Mouse (Mus musculus) brain, embryonic 18.5 days (tissue): ENCODE data around the gene Asb5.
"Not testable (repeated sequence)": the region's sequence is repeated elsewhere in the genome, so short reads cannot be mapped to it uniquely, and the experiment has no call there.

ENCODE experiments used
- DNase-seq: peaks from one replicate; pipeline ENCODE4 v3.0.0-alpha.2; 2012; ENCODE audit warnings: low read depth, low spot score

Gene Asb5

GRCm38 (mm10) chr8:54529382-54530296 lies at the start of gene Asb5, which contains the start of gene Spcs3:
Gene Asb5 (plus strand): TSS chr8:54529580.
Gene Spcs3 (minus strand): TSS chr8:54529998.
- peak; percentile 89 for DNase-seq

DNA sequence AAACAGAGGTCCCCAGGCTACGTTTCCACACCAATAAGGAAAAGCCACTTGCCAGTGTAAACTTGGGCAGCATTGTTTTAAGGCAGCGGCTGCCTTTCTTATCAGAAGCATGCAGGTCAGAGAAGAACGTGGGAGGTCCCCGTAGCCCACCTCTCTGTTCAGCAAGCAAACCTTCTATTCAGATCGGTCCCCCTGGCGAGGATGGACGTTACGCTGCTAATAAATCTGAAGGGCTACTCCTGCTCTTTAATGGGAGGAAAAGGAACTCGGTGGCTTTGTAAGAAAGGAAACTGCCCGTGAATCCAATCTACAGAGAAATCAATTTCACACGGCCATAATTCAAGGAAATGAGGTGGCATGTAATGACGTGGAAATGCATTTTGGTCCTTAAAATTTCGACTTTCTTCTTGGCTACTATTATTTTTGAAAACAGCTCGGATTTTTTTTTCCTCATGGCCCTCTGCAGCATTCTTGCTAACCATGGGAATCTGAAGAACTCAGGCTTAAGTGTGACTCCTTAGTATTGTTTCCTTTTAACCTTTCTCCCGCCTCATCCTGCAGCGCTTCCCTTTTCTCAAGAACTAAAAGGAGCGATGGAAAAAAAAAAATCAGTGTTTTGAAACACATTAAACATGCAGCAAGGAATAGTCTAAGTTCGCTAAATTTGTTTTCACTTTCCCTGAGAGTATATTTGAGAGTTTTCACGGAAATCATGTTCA lies 42.7 kb upstream of the Asb5 start:
- DNase-seq: no peak

- DNase-seq: no peak
Observed at GRCm38 (mm10) chr8:54488437-54488836, 40.9 kb upstream of the Asb5 start.

GRCm38 (mm10) chr8:54491057-54491690 lies 38.2 kb upstream of the Asb5 start:
- no peak for DNase-seq

DNA sequence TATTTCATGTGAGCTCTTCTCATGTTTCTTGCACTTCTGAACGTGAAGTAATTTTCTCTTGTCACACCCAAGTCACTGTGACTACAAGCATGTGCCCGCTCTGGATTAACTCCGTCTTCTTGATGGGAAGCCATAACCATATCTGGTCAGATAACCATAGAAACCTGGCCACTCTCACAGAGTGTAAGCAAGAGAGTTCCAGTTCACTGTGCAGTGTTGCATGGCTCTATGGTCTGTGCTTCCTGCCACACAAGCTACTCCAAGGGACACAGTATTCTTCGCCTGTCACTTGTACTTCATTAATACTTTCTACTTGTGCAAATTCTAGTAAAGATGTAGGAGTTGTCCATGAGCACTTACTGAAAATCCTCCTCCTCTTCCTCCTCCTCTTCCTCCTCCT lies 37.4 kb upstream of the Asb5 start:
- DNase-seq: no peak

DNA sequence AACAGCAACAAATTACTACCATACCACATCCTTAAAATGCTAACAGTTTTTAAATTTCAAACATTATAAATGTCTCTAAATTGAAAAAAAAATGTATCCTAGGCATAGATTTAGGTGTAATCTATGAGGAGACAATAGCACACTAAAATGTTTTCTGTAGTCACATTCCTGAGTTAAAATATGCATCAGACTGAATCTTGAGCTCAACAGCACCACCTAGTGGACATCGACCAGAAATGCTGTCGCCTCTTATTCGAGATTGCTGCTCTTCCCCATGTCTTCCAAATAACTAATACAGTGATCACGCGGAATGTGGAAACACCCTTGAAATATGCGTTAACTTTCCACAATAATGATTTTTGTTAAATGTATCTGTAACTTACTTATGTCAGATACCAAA lies 36.3 kb upstream of the Asb5 start:
- DNase-seq: no peak

DNA sequence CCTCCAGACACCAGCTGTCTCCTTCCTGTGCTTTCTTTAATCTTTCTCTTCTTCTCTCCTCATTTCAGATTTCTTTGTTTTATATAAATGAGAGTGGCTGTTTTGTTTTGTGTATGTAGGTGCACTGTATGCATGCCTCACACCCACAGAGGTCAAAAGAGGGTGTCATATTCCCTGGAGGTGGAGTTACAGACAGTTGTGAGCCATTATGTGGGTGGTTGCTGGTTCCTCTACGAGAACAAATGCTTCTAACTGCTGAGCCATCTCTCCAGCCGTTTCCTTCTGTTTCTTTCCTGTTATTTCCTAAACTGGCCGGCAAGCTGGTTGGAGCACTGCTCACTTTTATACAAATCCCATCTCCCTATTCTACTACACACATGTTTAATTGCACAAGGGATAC lies 35.5 kb upstream of the Asb5 start:
- DNase-seq: no peak

- no peak for DNase-seq
Observed at GRCm38 (mm10) chr8:54503104-54503503, 26.3 kb upstream of the Asb5 start.

- DNase-seq: no peak
Observed at GRCm38 (mm10) chr8:54505060-54505459, 24.3 kb upstream of the Asb5 start.

DNA sequence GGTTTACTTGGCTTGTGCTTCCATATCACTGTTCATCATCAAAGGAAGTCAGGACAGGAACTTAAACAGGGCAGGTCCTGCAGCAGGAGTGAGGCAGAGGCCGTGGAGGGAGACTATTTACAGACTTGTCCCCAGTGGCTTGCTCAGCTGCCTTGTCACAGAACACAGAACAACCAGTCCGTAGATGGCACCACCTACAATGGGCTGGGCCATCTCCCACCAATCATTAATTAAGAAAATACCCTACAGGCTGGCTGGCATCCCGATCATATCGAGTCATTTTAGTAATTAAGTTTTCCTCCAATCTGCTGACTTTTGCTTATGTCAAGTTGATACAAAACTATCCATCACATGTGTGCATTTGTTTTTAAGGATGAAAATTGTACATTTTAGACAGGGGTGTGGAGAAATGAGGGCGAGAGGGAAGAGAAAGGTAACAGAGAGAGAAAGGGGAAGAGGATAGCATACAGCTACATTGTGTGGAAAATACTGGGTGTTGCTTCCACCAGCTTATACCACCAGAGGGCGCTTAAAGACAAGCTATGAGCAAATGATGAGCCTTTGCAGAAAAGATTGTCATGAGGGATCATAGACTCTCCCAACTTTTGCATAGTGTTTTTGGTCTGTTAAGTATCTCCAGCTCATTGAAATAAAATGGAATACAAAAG lies 21.8 kb upstream of the Asb5 start:
- DNase-seq: peak; percentile 72

DNA sequence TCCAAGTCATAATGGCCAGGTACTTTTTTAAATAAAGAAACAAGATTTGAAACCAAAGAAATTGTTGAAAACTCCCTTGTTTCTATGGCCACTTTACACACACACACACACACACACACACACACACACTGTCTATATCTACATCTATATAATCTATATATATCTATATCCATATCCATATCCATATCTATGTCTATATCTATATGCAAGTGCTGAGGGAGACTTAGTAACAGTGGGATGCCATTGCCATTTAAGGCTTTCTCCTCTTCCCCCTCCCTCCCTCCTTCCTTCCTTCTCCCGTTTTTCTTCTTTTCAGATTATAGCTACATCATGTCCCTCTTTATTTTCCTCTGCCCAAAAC lies 21.3 kb upstream of the Asb5 start:
- no peak for DNase-seq

- no peak for DNase-seq
Observed at GRCm38 (mm10) chr8:54508814-54509213, 20.6 kb upstream of the Asb5 start.

DNA sequence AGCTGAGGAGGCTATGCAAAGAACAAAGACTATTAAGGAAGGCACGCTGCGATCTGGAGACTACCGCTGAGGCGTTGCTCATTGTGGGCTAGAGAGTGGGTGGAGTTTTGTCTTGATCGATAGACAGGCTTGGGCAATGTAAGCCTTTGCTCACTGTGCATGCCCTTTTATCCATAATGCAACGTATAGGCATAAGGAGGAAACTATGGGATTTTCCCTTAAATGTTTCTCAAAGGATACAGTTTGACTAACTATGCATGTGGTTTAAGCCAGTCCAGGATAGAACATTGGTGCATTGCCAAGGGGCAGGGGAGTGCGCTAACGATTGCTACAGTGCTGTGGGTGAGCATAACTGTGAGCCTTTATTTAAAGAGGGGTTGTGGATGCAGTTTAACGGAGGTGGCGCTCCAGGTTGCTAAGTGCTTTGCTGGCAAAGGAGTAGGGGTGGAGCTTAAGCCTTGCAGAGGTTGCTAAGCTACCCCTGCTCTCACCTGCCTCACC lies 20.1 kb upstream of the Asb5 start:
- DNase-seq: peak; percentile 66

DNA sequence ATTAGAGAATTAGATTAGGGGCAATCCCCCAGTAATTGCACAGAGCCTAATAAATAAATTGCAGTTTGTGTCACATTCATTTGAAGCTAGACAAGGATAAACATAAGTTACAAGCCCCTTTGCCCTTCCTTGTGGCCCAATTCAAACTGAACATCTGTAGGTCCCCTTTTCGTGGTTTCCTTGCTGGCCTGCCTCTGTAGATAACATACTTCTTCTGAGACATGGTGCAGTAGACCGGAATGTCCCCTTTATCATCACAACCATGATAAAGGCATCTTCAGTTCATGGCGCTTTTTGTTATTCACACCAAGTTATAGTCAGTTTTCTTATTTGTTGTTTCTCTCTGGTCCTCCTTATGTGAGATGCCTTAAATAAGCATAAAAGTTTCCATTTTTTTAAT lies 17.6 kb upstream of the Asb5 start:
- DNase-seq: no peak

GRCm38 (mm10) chr8:54512200-54512599 lies 17.2 kb upstream of the Asb5 start:
- not testable (repeated sequence) for DNase-seq

DNA sequence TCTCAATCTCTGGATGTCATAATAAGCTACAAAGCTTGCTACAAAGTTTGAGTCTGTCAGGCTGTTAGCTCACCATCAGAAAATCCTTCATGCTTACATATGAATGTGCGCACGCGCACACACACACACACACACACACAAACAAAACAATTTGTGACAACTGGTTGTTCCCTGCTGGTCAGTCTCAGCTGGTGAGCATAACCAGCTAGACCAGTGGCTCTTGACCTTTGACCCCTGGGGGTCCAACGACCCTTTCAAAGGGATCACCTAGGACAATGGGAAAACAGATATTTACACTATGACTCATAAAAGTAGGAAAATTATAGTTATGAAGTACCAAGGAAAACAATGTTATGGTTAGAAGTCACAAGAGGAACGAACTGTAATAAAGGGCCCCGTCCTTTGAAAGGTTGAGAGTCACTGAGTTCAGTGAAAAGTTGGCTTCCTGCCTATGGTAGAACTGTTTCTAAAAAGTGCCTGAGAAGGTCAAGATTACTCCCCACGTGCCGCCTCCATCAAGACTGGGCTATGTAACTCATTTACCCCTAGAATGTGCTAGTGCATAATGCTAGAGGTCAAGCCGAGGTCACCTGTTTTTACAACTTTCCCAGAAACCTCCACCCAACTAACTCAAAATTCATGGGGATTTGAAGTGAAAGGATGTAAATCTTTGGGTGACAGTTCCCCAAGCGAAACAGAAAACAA lies 10.5 kb upstream of the Asb5 start:
- DNase-seq: no peak

DNA sequence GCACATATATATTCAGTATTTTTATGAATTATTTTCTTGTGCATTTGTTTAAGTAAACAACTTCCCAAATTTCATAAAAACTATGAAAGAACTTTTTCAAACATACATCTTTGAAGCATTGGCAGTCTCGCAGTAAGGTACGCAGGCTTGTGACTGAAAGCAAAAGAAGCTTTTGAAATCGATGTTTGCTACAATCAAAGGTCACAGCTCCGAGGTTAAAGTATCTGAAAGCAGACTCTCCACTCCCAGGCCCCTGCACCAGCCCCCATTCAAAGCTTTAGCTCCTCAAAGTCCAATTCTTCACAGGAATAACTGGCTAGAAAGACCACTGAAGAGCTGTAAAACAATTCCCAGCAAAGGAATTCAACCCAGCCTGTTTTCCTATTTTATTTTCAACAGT lies 8.9 kb upstream of the Asb5 start:
- DNase-seq: no peak

DNA sequence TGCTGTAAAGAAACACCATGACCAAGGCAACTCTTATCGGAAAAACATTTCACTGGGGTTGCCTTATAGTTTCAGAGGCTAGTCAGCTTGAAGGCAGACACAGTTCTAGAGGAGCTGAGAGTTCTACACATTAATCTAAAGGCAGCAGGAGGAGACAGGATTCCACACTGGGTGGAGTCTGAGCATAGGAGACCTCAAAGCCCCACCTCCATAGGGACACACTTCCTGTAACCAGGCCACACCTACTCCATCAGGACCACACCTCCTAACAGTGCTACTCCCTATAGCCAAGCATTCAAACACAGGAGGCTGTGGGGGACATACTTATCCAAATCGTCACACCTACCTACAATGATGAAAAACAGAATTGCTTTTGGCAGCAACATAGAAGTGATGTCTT lies 3.8 kb upstream of the Asb5 start:
- DNase-seq: no peak

DNA sequence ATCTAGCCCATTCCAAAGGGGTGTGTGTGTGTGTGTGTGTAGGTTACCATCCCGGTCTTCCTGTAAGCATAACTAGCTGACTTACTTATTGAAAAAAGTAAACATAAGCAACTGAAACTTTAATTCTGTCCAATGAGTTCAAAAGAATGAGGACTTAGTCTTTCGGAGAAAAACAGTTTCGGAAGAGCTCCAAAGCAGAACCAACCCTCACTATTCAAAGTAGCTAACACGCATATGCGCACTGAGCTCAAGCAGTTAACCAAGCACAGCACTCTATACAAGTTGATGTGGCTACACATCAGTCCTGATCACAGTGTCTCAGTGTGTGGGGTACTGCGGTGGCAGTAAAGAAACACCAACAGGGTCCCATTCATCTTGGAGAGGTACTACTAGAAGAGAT lies 2.7 kb upstream of the Asb5 start:
- no peak for DNase-seq

DNA sequence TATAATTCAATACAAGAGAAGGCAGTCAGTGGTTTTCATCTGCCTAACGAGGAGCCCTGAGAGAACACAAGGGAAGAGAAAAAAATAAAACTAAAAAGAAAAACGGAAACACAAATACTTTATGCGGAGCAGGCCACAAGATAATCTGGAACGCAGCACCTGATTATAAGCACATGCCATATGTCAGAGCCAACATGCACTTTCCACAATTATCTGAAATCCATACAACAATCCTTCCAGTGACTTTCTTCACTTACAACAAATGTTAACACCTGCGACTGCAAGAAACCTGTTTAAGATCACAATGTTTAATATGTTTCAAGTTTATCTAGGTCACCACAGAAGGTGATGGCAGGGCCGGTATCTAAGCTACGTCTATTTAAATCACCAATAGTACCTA lies 809 bp upstream of the Asb5 start:
- DNase-seq: no peak

DNA sequence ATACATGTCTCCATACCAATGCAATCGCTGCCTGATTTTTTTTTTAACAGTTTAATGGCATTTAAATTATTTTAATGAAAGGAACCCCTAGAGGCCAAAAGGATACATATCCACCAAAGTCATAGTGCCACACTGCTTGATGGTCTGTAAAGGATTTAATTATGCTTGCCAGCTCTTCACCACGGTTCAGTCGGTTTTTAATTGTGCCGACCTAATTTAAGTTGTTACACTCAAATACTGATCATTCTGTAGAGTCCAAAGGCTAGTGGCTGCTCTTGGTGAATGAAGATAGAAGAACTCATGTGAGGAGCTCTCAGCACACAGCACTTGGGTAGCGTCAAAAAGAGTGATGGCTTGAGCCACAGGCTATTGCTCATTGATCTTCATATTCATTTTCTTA lies 5.8 kb downstream of the Asb5 start:
- DNase-seq: no peak
